Mouse (Mus musculus) inflammation-experienced regulatory T-cells, adult 6 months (primary cell): ENCODE measurements around the gene Basp1. TPM values are rescaled to one million over a fixed set of nuclear protein-coding genes. Genes with fewer than 3 reads are reported as not detected.
"Not testable (repeated sequence)": the region's sequence is repeated elsewhere in the genome, so short reads cannot be mapped to it uniquely, and the experiment has no call there.

Source experiments
- ATAC-seq: one replicate; pipeline ENCODE4 v1.8.0; 2017
- polyA plus RNA-seq, 3 experiments: library from polyadenylated mRNA; unstranded; fragments of 100-300 nt; shearing (Covaris generic); gene quantifications; one replicate each; pipeline ENCODE4 v1.2.1; 2017

Basp1 gene
- polyA plus RNA-seq = under 1 TPM in 1 of 3 experiments, not detected in 2; 0.51 TPM

- ATAC-seq = no peak
These were observed at the start of gene Basp1 for GRCm38 (mm10) chr15:25413378-25413901. Gene Basp1 (minus strand): TSS chr15:25413764.

GRCm38 (mm10) chr15:25463076-25463475 lies 49.5 kb upstream of the Basp1 start:
- ATAC-seq = not testable (repeated sequence)

DNA sequence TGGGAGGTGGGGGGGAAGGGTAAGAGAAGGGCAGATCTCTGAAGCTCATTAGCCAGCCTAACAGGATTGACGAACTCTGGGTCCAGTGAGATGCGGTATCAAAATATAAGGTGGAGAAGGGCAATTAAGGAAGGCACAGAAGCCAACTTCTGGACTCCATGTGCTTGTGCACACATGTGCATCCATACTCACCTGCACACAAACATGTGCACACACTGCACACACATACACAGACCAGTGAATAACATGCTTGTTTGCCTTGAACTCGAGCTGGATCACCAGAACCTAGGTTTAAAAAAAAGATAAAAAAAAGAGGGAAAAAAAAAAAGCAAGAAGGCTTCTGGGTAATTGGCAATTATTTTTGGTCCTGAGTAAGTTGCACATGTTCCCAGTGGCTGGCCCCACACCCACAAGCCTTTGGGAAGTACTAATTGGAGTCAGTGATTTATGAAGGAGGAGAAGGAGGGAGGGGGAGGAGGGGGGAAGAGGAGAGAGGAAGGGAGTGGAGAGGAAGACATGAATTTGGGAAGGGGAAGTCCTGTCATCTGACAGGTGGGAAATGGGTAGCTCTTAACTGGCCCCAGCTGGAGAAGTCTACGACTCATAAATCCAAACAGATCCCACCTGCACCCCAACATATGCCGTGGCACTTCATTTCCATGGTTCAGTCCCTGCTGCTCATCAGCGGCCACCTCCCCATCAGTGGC lies 48.6 kb upstream of the Basp1 start:
- ATAC-seq = no peak

DNA sequence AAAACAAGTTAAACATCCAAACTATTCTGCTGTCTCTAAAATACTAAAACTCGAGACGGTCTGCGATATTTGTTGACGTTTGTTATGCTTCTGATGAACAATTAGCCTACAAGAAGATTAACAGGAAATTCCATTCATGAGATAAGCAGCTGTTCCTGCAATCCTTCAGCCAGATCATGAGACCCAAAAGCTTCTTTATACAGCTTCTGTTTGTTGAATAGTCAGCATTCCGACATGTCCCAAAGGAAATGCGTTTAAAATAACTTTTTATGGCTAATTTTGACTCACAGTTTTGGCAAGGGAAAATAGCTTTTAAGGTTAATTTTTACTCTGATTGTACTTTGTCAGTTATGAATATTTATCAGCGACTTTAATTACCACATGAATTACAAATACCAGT lies 46.3 kb upstream of the Basp1 start:
- no peak for ATAC-seq

DNA sequence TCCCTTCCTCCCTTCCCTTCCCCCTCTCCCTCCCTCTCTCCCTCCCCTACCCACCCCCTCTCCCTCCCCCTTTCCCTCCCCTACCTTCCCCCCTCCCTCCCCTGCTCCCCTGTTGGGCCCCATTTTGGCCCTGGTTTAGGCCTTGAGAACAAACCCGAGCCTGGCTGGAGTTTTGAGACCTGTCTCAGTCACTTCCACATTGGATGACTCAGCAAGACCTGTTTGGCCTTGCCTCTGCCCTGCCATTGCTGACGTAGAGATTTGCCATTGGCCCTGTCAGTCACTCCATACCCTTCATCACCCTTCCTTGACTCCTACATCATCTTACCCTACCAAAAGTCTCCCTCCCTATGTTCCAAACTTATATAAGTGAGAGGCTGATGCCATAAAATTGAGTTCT lies 43.9 kb upstream of the Basp1 start:
- ATAC-seq = no peak

GRCm38 (mm10) chr15:25453538-25453937 lies 40.0 kb upstream of the Basp1 start:
- ATAC-seq = no peak

- no peak for ATAC-seq
These were observed 35.8 kb upstream of the Basp1 start for GRCm38 (mm10) chr15:25449348-25449747.

GRCm38 (mm10) chr15:25448703-25449340 lies 35.3 kb upstream of the Basp1 start:
- no peak for ATAC-seq

- no peak for ATAC-seq
These were observed 33.6 kb upstream of the Basp1 start for GRCm38 (mm10) chr15:25447136-25447535.

DNA sequence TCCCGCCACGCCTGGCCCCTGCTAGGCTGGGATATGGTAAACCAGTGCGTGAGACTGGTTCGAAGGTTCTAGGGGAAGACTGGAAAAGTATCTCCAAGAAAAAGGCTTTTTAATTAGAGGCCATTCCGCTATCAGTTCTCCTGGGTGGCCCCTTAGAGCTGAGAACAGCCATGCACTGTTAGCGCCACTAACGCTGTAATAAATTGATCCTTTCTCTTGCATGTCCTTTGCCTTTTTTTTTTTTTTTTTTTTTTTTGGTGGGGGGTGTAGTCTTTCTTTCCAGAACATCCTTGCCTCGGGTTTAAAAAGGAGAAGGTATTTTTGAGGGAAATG lies 32.6 kb upstream of the Basp1 start:
- no peak for ATAC-seq

GRCm38 (mm10) chr15:25445361-25446154 lies 32.0 kb upstream of the Basp1 start:
- ATAC-seq = no peak

DNA sequence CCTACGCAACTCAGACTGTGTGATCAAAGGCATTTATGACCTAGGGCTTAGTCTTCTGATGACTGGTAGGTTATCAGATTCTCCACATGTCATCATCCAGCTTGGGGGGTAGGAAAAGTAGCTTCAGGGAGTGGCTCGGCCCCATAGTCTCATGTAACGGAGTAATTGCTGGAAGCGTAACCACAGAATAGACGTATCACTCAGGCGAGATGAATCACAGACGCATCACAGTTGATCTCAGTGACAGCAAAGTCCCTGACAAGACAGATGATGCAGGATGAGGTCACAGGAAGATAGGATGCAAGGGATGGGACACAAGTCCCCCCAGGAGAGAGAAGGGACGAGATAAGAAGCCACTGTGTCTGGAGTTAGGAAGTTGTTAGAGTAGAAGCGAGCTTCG lies 30.6 kb upstream of the Basp1 start:
- no peak for ATAC-seq

DNA sequence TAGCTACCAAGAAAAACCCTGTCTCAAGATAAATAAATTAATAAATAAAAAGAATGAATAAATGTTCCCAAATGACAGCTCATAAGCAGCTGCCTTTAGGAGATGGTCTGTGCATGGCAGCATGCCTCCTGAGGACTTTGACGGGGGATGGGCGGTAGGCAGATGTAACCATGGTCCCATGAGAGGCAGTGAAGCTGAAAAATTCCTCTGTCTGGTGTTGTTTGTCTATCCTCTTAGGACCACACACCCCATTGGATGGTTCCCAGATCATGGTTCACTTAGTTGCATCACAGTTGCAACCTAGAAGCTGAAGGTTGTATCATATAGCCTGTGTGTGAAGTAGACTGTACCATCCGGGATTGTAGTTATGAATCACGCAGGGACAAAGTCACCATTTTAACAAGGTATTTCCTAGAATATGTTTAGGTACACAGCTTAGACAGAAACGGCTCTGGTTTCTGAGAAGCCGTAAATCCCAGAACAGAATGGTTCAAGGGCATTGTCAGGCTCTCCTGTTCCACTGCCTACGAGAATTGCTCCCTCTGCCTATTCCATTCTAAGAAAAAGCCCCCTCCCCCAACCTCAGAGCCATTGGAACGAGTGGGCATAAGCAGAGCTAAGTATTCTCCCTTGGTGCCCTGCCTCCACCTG lies 29.7 kb upstream of the Basp1 start:
- ATAC-seq = no peak

GRCm38 (mm10) chr15:25441868-25442185 lies 28.3 kb upstream of the Basp1 start:
- ATAC-seq = no peak

DNA sequence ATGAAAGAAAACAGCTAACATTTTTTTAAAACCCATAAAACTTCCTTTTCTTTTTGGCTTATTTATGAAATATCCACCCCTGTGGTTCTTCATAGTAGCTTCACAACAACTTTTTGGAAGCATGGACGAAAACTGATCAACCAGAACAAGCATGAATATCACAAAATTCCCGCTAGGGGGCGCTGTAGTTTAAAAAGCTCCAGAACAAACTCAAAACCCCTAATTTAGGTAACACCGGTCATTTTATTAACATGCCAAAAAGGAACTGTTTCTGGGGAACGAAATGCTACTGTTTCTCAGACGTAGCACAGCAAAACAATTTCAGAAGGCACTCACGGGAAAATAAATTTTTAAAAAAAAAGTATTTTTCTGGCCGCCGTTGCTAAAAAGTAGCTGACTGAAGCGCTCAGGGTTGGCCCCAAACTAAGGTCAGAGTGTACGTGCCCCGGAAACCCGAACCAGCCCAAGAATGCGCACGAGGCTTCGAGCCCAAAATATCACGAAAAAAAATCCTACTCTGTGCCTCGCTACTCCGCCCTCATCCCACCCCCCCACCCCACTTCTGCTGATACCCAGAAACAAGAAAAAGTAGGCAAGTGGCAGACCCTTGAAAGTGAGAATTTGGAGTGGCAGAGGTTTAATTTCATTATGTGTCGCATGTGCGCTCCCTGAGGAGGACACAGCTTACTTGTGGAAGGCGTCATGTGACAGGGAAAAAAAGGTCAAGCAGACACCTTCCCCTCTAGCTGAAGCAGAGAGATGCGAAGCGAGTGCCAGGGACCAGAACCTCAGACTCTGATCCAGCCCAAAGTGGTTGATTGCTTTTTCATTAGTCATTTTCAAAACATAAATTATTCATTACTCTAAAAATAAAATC lies 27.7 kb upstream of the Basp1 start:
- ATAC-seq = no peak

DNA sequence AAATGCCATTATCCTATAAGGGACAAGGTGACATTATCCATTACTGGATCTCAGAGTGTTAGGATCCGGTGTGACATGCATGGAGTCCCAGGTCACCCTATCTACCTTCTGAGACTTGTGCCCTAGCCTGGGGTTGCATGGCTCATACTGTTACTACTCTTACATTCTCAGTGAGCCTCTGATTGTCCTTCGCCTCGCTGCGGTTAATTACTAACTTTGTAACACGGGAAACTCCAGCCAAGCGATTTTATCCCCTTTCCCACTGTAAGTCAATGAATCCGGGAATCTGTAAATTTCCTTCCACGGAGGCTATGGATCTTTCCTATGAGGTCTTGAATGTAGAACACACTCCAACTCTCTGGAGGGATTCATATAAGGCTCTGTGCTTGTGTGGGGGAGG lies 26.8 kb upstream of the Basp1 start:
- no peak for ATAC-seq

GRCm38 (mm10) chr15:25432341-25432740 lies 18.8 kb upstream of the Basp1 start:
- no peak for ATAC-seq

DNA sequence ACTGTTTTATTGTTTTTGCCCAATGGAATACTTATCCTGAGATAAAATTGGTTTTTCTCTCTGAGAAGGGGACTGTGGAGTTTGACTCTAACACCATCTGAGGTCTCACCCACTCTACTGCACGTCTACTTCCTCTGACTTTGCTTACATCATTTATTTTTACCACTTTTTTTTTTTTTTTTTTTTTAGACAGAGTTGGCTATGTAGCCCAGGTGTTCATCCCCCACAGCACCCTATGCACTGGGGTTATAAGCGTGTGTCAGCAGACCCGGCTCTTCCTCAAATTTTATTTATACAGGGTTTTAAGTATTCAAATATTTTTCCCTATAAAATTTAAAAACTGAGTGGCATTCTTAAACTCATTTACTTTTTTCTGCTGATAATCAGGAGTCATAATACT lies 16.6 kb upstream of the Basp1 start:
- ATAC-seq = no peak

GRCm38 (mm10) chr15:25429007-25429406 lies 15.4 kb upstream of the Basp1 start:
- ATAC-seq = no peak

GRCm38 (mm10) chr15:25428551-25428950 lies 15.0 kb upstream of the Basp1 start:
- ATAC-seq = no peak

- no peak for ATAC-seq
These were observed 6.7 kb upstream of the Basp1 start for GRCm38 (mm10) chr15:25420266-25420665.

- no peak for ATAC-seq
These were observed 2.8 kb upstream of the Basp1 start for GRCm38 (mm10) chr15:25416367-25416766.
